Mouse (Mus musculus) urinary bladder, adult 2 months (tissue): ENCODE data around the gene Duoxa1. TPM values are rescaled to one million over a fixed set of nuclear protein-coding genes. Genes with fewer than 3 reads are reported as not detected.
"Not testable (repeated sequence)": the region's sequence is repeated elsewhere in the genome, so short reads cannot be mapped to it uniquely, and the experiment has no call there.

ENCODE experiments used
- DNase-seq: peaks from one replicate; pipeline ENCODE4 v3.0.0; 2022; ENCODE audit warnings: low spot score
- polyA plus RNA-seq: library from polyadenylated mRNA; depleted of rRNA; stranded (reverse); fragments of >200 nt; gene quantifications from 2 replicates; pipeline ENCODE4 v1.2.3, GENCODE M21; 2012

Gene Duoxa1
- polyA plus RNA-seq, 1 experiment = 26.6 TPM

- DNase-seq = not testable (repeated sequence)
Observed at GRCm38 (mm10) chr2:122330317-122330716, 16.8 kb upstream of the Duoxa1 start.

- no peak for DNase-seq
Observed at GRCm38 (mm10) chr2:122327986-122328385, 14.5 kb upstream of the Duoxa1 start.

- DNase-seq = no peak
Observed at GRCm38 (mm10) chr2:122325361-122325760, 11.8 kb upstream of the Duoxa1 start.

- DNase-seq = no peak
Observed at GRCm38 (mm10) chr2:122324586-122324985, 11.1 kb upstream of the Duoxa1 start.

- DNase-seq = no peak
Observed at GRCm38 (mm10) chr2:122323960-122324359, 10.4 kb upstream of the Duoxa1 start.

GRCm38 (mm10) chr2:122317384-122317783, 3.9 kb upstream of the Duoxa1 start:
- DNase-seq = no peak

- DNase-seq = no peak
Observed at GRCm38 (mm10) chr2:122315372-122315771, 1.8 kb upstream of the Duoxa1 start, which contains the start of gene Duox1. Gene Duox1 (plus strand): TSS chr2:122315672.

GRCm38 (mm10) chr2:122312722-122313417, 660 bp downstream of the Duoxa1 start:
- peak; percentile 54 for DNase-seq

GRCm38 (mm10) chr2:122311561-122311960, 2.0 kb downstream of the Duoxa1 start:
- DNase-seq = no peak

- no peak for DNase-seq
Observed at GRCm38 (mm10) chr2:122309647-122310046, 3.9 kb downstream of the Duoxa1 start.

- no peak for DNase-seq
Observed at GRCm38 (mm10) chr2:122306184-122306583, 7.3 kb downstream of the Duoxa1 start.

GRCm38 (mm10) chr2:122305097-122305892, 8.2 kb downstream of the Duoxa1 start:
- no peak for DNase-seq

- no peak for DNase-seq
Observed at GRCm38 (mm10) chr2:122304544-122304943, 9.0 kb downstream of the Duoxa1 start.

GRCm38 (mm10) chr2:122302574-122303241, 10.8 kb downstream of the Duoxa1 start:
- no peak for DNase-seq

- no peak for DNase-seq
Observed at GRCm38 (mm10) chr2:122301921-122302573, 11.5 kb downstream of the Duoxa1 start.

GRCm38 (mm10) chr2:122301081-122301920, 12.2 kb downstream of the Duoxa1 start:
- DNase-seq = peak; percentile 43

- no peak for DNase-seq
Observed at GRCm38 (mm10) chr2:122300656-122301020, 12.9 kb downstream of the Duoxa1 start.

- no peak for DNase-seq
Observed at GRCm38 (mm10) chr2:122299911-122300655, 13.4 kb downstream of the Duoxa1 start.

GRCm38 (mm10) chr2:122298596-122299490, 14.7 kb downstream of the Duoxa1 start, which contains the start of gene Duoxa2:
Gene Duoxa2 (plus strand): TSS chr2:122298900.
- no peak for DNase-seq
